Mouse (Mus musculus) neural tube, embryonic 14.5 days (tissue): ENCODE results near the gene Urod. TPM values are rescaled to one million over a fixed set of nuclear protein-coding genes. Genes with fewer than 3 reads are reported as not detected.

Source experiments
- ATAC-seq: fragments of 200-750 bp; cut with Nextera tagmentation; 2 replicates; pipeline ENCODE4 v1.8.0; 2017; ENCODE audit warnings: low read depth, mild to moderate bottlenecking, moderate TSS enrichment, moderate library complexity
- H3K27ac ChIP-seq: fragments of 300-500 bp; sonication (generic); 2 replicates; pipeline ENCODE4 v1.5.1; 2014; ENCODE audit warnings: low read depth, mild to moderate bottlenecking, control low read depth, low read length, moderate library complexity, mixed read lengths
- H3K27me3 ChIP-seq: fragments of 300-500 bp; sonication (generic); 2 replicates; pipeline ENCODE4 v1.6.1; 2014; ENCODE audit warnings: low read length; ENCODE audit not compliant: control insufficient read depth, insufficient read depth
- H3K36me3 ChIP-seq: fragments of 300-500 bp; sonication (generic); 2 replicates; pipeline ENCODE4 v1.6.1; 2014; ENCODE audit warnings: low read length, mixed read lengths; ENCODE audit not compliant: control insufficient read depth, insufficient read depth
- H3K4me1 ChIP-seq: fragments of 300-500 bp; sonication (generic); 2 replicates; pipeline ENCODE4 v1.6.1; 2014; ENCODE audit warnings: low read length; ENCODE audit not compliant: control insufficient read depth, insufficient read depth
- H3K4me2 ChIP-seq: fragments of 300-500 bp; sonication (generic); 2 replicates; pipeline ENCODE4 v1.6.1; 2014; ENCODE audit warnings: mild to moderate bottlenecking, low read depth, low read length, control low read depth
- H3K4me3 ChIP-seq: fragments of 300-500 bp; sonication (generic); 2 replicates; pipeline ENCODE4 v1.5.1; 2014; ENCODE audit warnings: low read depth, low read length, control low read depth, mixed read lengths
- H3K9ac ChIP-seq: fragments of 300-500 bp; sonication (generic); replicated peaks from 2 replicates; pipeline ENCODE4 v1.6.1; 2014; ENCODE audit warnings: low read depth, mild to moderate bottlenecking, control low read depth, low read length, mixed read lengths
- H3K9me3 ChIP-seq: fragments of 300-500 bp; sonication (generic); 2 replicates; pipeline ENCODE4 v1.6.1; 2016; ENCODE audit warnings: low read length; ENCODE audit not compliant: control insufficient read depth
- WGBS: fragments of 180-500 bp; shearing (Covaris S2); extraction: QIAGEN DNeasy Blood & Tissue Kit; methylation state at CpG from one replicate; pipeline ENCODE4 v1.1.7; 2014; 5-methylcytosine and 5-hydroxymethylcytosine counted together
- polyA plus RNA-seq: library from polyadenylated mRNA; unstranded; fragments of >200 nt; fragmentation: Nextera tagmentation; extraction: Ambion mirVana; gene quantifications from 2 replicates; pipeline ENCODE4 v1.2.1, GENCODE M21; 2014

The Urod gene
- polyA plus RNA-seq, 1 experiment from 2014 or later, result 56.0 TPM

DNA sequence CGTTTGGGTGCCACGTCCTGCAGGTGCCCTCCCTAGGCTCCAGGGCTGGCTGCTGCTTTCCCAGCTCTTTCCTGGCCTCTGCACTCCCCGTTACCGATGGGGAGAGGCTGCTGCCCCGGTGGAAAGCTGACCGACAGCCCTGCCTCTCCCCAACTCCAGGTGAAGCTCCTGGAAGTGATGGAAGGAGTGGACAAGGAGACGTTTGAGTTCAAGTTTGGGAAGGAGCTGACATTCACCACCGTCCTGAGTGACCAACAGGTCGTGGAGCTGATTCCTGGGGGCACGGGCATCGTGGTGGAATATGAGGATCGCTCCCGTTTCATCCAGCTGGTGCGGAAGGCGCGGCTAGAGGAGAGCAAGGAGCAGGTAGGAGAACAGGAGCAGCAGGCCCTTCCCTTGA lies 7.7 kb upstream of the Urod start:
- Histone ChIP-seq H3K4me2 (no peak overlapping the region), H3K9me3 (no peaks in the 10 kb centered on the region), H3K9ac (no peak overlapping the region), H3K36me3 (peaks cover 24% of the 10 kb centered on the region), H3K4me1 (no peaks in the 10 kb centered on the region), H3K4me3 (no peak overlapping the region), H3K27me3 (no peaks in the 10 kb centered on the region), H3K27ac (no peak overlapping the region)
- ATAC-seq, result no peak
- 92% methylated on average over 16 of the region's 16 CpGs for WGBS

DNA sequence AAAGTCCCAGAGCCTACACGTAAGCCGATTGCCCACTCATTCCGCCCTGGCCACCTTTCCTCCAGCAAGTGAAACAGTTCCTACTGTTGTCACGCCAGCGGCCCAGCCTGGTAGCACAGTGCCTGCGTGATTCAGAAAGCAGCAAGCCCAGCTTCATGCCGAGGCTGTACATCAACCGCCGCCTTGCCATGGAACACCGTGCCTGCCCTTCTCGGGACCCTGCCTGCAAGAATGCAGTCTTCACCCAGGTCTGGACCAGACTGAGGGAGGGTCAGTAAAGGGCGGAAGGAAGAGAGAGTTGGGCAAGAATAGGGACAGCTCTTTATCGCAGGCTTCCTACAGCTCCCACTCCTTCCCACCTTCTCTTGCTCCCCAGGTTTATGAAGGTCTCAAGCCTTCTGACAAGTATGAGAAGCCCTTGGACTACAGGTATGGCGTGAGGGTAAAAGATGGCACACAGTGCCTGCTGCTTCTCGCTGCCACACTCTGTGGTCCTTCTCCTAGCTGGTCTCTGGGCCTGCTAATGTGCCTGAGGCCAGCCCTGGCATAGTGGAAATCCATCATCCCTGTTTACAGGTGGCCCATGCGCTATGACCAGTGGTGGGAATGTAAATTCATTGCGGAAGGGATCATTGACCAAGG lies 5.4 kb upstream of the Urod start:
- Histone ChIP-seq H3K36me3 (peaks cover 24% of the 10 kb centered on the region), H3K9ac (no peak overlapping the region), H3K4me2 (no peak overlapping the region), H3K27me3 (no peaks in the 10 kb centered on the region), H3K27ac (no peak overlapping the region), H3K4me3 (no peak overlapping the region), H3K4me1 (peaks cover 11% of the 10 kb centered on the region), H3K9me3 (no peaks in the 10 kb centered on the region)
- 93% methylated on average over 17 of the region's 17 CpGs for whole genome bisulfite sequencing
- no peak for ATAC-seq

DNA sequence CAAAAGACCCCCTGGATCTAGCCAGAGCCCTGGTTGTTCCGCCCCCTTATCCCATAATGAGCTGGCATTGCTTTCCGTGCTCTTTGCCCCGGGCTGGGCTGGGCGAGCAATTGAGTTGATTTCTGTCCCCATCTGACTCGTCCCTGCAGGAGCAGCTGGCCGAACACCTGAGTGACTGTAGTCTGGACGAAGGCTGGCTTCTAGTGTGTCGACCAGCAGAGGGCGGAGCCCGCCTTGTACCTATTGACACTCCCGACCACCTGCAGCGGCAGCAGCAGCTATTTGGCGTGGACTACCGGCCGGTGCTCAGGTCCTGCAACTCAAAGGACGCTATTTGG lies 1.6 kb upstream of the Urod start:
- Histone ChIP-seq H3K4me1 (peaks cover 17% of the 10 kb centered on the region), H3K4me3 (peak overlapping the region; percentile 97), H3K27me3 (no peaks in the 10 kb centered on the region), H3K9ac (peak overlapping the region; percentile 80), H3K4me2 (peak overlapping the region; percentile 96), H3K27ac (peak overlapping the region; percentile 80), H3K36me3 (peaks cover 12% of the 10 kb centered on the region), H3K9me3 (no peaks in the 10 kb centered on the region)
- WGBS, result under 1% methylated on average over 16 of the region's 16 CpGs
- ATAC-seq, result peak; percentile 5; the same call in 1 of the 2 replicates

DNA sequence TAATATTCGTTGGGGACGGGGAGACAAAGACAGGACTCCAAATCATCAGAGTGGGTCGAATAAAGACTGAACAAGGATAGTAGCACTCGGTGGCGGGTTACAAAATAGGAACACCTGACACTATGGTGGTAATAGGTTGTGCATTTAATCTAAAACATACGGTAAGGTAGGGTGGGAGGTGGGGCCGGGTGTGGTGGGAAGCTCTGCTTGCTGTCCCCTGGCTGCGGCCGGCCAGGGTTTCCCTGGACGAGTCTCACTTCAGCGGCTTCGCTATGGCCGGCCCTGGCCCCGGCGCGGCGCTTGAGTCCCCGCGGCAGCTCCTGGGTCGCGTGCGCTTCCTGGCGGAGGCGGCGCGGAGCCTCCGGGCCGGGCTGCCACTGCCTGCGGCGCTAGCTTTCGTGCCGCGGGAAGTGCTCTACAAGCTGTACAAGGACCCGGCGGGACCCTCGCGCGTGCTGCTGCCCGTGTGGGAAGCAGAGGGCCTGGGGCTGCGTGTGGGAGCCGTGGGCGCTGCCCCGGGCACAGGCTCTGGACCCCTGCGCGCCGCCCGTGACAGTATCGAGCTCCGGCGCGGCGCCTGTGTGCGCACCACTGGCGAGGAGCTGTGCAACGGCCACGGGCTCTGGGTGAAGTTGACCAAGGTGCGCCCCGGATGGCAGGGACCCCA lies 1.1 kb upstream of the Urod start, which contains the start of gene Hectd3:
Hectd3 (plus strand) TSS at position 187 of the 667 bp plus-strand sequence.
- Histone ChIP-seq H3K36me3 (peaks cover 8% of the 10 kb centered on the region), H3K27me3 (no peaks in the 10 kb centered on the region), H3K4me2 (peak within 1 kb of the TSS; percentile 96), H3K9ac (peak within 1 kb of the TSS; percentile 80), H3K4me1 (peaks cover 17% of the 10 kb centered on the region), H3K4me3 (peak within 1 kb of the TSS; percentile 97), H3K27ac (peak within 1 kb of the TSS; percentile 80), H3K9me3 (no peaks in the 10 kb centered on the region)
- peak; percentile 56; the same call in 1 of the 2 replicates for ATAC-seq
- WGBS, result under 1% methylated on average over 58 of the region's 58 CpGs

DNA sequence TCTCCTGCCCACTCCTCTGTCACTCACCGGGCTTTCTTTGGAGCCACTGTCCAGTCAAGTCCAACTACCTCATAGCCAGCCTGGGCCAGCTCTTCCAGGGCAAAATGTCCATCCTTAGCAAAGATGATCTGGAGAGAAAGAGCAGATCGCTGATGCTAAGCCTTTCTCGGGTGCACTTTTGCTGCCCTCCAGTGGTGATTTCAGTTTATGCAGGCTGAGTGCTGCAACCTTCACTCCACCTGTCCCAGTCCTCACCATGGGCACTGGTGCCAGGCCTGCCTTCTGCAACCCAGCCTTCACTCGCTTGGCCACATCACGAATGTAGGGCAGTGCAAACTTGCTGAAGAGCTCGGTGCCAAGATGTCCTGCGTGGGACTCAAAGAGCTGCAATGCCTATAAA lies 2.8 kb downstream of the Urod start:
- peaks cover 15% of the 10 kb centered on the region; the same call in 1 of the 2 replicates for H3K36me3 ChIP-seq
- H3K4me3 ChIP-seq, result no peak overlapping the region
- no peak overlapping the region for H3K9ac ChIP-seq
- peaks cover 12% of the 10 kb centered on the region for H3K4me1 ChIP-seq
- H3K4me2 ChIP-seq, result no peak overlapping the region
- H3K27ac ChIP-seq, result no peak overlapping the region
- no peaks in the 10 kb centered on the region for H3K27me3 ChIP-seq
- no peaks in the 10 kb centered on the region for H3K9me3 ChIP-seq
- WGBS, result 13% methylated on average over 7 of the region's 7 CpGs
- no peak for ATAC-seq

DNA sequence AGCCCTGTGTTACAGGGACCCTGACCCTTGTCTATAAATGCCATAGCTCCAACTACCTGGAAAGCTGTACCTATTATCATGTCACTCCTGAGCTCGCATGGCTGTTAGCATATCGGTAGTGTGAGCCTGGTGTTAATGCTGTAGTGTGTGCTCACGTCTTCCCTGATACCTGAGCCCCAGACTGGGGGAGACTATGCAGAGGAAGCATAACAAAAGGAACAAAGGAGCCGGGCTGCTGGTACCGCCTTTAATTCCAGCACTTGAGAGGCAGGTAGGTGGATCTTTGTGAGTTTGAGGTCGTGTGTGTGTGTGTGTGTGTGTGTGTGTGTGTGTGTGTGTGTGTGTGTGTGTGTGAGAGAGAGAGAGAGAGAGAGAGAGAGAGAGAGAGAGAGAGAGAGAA lies 4.5 kb downstream of the Urod start:
- H3K4me3 ChIP-seq, result no peak overlapping the region
- WGBS, result 70% methylated on average over 6 of the region's 6 CpGs
- no peak overlapping the region for H3K9ac ChIP-seq
- peaks cover 24% of the 10 kb centered on the region; the same call in 1 of the 2 replicates for H3K36me3 ChIP-seq
- no peaks in the 10 kb centered on the region for H3K27me3 ChIP-seq
- H3K27ac ChIP-seq, result no peak overlapping the region
- ATAC-seq, result no peak
- H3K4me1 ChIP-seq, result peaks cover 6% of the 10 kb centered on the region; the same call in 1 of the 2 replicates
- H3K4me2 ChIP-seq, result no peak overlapping the region
- no peaks in the 10 kb centered on the region for H3K9me3 ChIP-seq

DNA sequence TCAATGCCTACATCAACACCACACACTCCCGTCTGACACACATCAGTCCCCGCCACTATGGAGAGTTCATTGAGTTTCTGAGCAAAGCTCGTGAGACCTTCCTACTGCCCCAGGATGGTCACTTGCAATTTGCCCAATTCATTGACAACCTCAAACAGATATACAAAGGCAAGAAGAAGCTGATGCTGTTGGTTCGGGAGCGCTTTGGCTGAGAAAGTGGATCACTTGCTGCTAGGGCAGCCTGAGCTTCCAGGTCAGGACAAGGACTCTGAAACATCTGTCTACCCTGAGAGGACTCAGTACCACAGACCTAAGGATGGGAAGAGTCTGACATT lies 7.1 kb downstream of the Urod start:
- WGBS, result 78% methylated on average over 5 of the region's 5 CpGs
- no peaks in the 10 kb centered on the region for H3K4me1 ChIP-seq
- H3K36me3 ChIP-seq, result peaks cover 24% of the 10 kb centered on the region; the same call in 1 of the 2 replicates

DNA sequence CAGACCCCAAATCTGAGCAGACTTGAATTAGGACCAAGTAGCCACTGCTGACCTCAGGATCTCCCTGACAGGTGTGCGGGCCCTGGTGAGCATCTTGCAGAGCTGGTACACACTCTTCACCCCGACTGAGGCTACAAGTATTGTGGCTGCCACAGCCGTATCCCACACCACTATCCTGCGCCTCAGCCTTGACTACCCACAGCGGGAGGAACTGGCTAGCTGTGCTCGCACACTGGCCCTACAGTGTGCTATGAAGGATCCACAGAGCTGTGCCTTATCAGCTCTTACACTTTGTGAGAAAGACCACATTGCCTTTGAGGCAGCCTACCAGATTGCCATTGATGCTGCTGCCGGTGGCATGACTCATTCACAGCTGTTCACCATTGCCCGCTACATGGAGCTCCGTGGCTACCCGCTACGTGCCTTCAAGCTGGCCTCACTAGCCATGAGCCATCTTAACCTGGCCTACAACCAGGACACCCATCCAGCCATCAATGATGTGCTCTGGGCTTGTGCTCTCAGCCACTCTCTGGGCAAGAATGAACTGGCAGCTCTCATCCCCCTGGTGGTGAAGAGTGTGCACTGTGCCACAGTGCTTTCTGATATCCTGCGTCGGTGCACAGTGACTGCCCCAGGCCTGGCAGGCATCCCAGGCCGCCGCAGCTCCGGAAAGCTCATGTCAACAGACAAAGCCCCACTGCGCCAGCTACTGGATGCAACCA lies 7.7 kb downstream of the Urod start:
- ATAC-seq, result peak; percentile 73; the same call in 1 of the 2 replicates
- peaks cover 24% of the 10 kb centered on the region; the same call in 1 of the 2 replicates for H3K36me3 ChIP-seq

More for the DNA sequence above, 7.1 kb downstream of the Urod start:
- Histone ChIP-seq H3K9ac (no peak overlapping the region), H3K27me3 (no peaks in the 10 kb centered on the region), H3K9me3 (no peaks in the 10 kb centered on the region), H3K4me2 (no peak overlapping the region), H3K27ac (no peak overlapping the region), H3K4me3 (no peak overlapping the region)
- ATAC-seq, result no peak

DNA sequence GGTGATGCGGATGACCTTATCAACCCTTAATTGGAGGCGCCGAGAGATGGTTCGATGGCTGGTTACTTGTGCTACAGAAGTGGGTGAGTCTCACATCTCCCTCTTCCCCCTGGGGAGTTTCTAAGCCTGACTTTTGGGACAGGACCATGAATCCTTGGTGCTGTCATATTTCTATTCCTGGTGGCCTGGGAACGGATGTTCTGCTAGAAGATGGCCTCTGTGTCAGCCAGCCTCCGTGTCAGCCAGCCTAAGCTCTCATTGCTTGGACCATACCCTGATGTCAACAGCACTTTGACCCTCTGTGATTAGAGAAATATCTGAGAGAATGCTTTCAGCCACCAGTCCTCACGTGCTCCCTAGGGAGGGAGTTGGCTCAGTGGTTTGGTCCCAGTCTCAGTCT lies 8.5 kb downstream of the Urod start:
- Histone ChIP-seq H3K4me1 (no peaks in the 10 kb centered on the region), H3K36me3 (peaks cover 26% of the 10 kb centered on the region; the same call in 1 of the 2 replicates), H3K9me3 (no peaks in the 10 kb centered on the region), H3K4me2 (no peak overlapping the region), H3K27ac (no peak overlapping the region), H3K27me3 (no peaks in the 10 kb centered on the region), H3K4me3 (no peak overlapping the region), H3K9ac (no peak overlapping the region)
- 93% methylated on average over 7 of the region's 7 CpGs for WGBS
- ATAC-seq, result no peak

More for the DNA sequence above, 7.7 kb downstream of the Urod start:
- Histone ChIP-seq H3K4me3 (no peak overlapping the region), H3K27me3 (no peaks in the 10 kb centered on the region), H3K9me3 (no peaks in the 10 kb centered on the region), H3K27ac (no peak overlapping the region), H3K4me1 (no peaks in the 10 kb centered on the region), H3K4me2 (no peak overlapping the region), H3K9ac (no peak overlapping the region)
- 64% methylated on average over 17 of the region's 17 CpGs for WGBS
